ENCODE assay signal across 16 mouse cellular contexts in the genomic region with DNA sequence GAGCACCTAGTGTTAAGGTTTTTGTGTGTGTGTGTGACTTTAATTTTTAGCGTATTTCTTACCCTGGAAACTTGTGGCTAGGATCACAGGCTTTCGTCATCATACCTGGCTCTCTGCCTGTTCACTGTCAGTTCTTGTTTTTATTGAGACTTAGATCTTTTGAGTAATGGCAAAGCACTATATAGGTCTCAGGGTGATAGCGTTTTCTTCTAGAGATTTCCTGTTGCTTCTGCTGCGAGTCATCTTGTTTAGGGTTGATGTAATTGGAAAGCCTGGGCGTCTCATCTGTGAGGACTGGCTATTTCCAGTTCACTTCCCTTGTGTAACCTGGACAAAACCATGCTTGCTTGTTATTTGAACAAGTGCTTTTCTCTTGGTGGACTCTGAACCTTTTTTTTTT. TPM values are rescaled to one million over a fixed set of nuclear protein-coding genes. Genes with fewer than 3 reads are reported as not detected.
DNase-seq lines count a peak whose midpoint lies in the region; ATAC-seq and TF ChIP-seq lines count a peak whose summit lies in the region.
"Had no signal": no experiment of that assay in that cellular context is flagged by ENCODE, and none has a peak within 500 bp of the region (broad histone marks: within the 10 kb centered on the region; RNA-seq: fewer than 3 reads in every experiment).

No protein-coding gene starts in this region.

- no peaks in the 10 kb centered on the region for H3K79me2 ChIP-seq in MEL (ENCODE audit: control insufficient read depth, insufficient read depth, low read length, poor library complexity)

- no peak overlapping the region for H3K4me3 ChIP-seq in limb, embryonic 14.5 days (replicated peaks; ENCODE audit: low read length)
- no peak overlapping the region for H3K4me3 ChIP-seq in limb, embryonic 10.5 days
- no peak overlapping the region for H3K4me3 ChIP-seq in MEL (ENCODE audit: control insufficient read depth in 1 of 2, insufficient read depth in 1 of 2, low read depth in 2 of 2, low read length in 2 of 2)
- no peak overlapping the region for H3K4me3 ChIP-seq in liver, postnatal 0 days (ENCODE audit: low read depth, low read length)
- no peak overlapping the region for H3K4me3 ChIP-seq in neural tube, embryonic 15.5 days (replicated peaks)
- H3K4me3 ChIP-seq: myocyte; stomach, embryonic 15.5 days had no signal

- 73% methylated on average over 5 of the region's 5 CpGs for WGBS in limb, embryonic 14.5 days
- WGBS in limb, embryonic 10.5 days = 91% methylated on average over 5 of the region's 5 CpGs
- WGBS in liver, postnatal 0 days (ENCODE audit: insufficient replicate concordance) = 61% methylated on average over 5 of the region's 5 CpGs
- 83% methylated on average over 5 of the region's 5 CpGs for WGBS in neural tube, embryonic 15.5 days

- no peaks in the 10 kb centered on the region for H3K4me1 ChIP-seq in limb, embryonic 14.5 days (ENCODE audit: control insufficient read depth, insufficient read depth, low read length)
- no peaks in the 10 kb centered on the region for H3K4me1 ChIP-seq in limb, embryonic 10.5 days
- H3K4me1 ChIP-seq in MEL (ENCODE audit: control insufficient read depth in 1 of 2, insufficient read depth in 2 of 2, low read length in 2 of 2) = no peaks in the 10 kb centered on the region; a peak in 1 of 4 replicates
- H3K4me1 ChIP-seq in liver, postnatal 0 days (ENCODE audit: insufficient read depth) = peaks cover 17% of the 10 kb centered on the region
- no peaks in the 10 kb centered on the region; the same call in 1 of the 2 replicates for H3K4me1 ChIP-seq in neural tube, embryonic 15.5 days
- H3K4me1 ChIP-seq: stomach, embryonic 15.5 days had no signal

- H3K27ac ChIP-seq in limb, embryonic 14.5 days (replicated peaks; ENCODE audit: low read depth, low read length) = no peak overlapping the region
- no peak overlapping the region for H3K27ac ChIP-seq in limb, embryonic 10.5 days
- no peak overlapping the region for H3K27ac ChIP-seq in MEL (ENCODE audit: control insufficient read depth, low read depth, low read length)
- H3K27ac ChIP-seq in liver, postnatal 0 days (ENCODE audit: low read depth) = peak overlapping the region; percentile 67
- no peak overlapping the region for H3K27ac ChIP-seq in neural tube, embryonic 15.5 days (replicated peaks)
- H3K27ac ChIP-seq: stomach, embryonic 15.5 days had no signal

- peak; percentile 20 for DNase-seq in limb, embryonic 14.5 days (ENCODE audit: low spot score)
- DNase-seq in limb, embryonic 10.5 days (ENCODE audit: low spot score) = no peak
- peak; percentile 62 for DNase-seq in MEL (ENCODE audit: low read depth, low spot score)
- DNase-seq in adrenal gland, postnatal 14 days = peak; percentile 70
- peak; percentile 33 for DNase-seq in liver, postnatal 0 days
- no peak for DNase-seq in layer of hippocampus, adult 8-10 months (ENCODE audit: low spot score in 2 of 2)
- DNase-seq in gastrocnemius, adult 8-10 months (ENCODE audit: low spot score in 2 of 2) = no peak
- DNase-seq: cerebellum, adult 18-20 months; gastrocnemius, postnatal 25 days; kidney, postnatal 25 days had no signal

- TF ChIP-seq POLR2A in limb, embryonic 14.5 days (IDR thresholded peaks at IDR 0.05; ENCODE audit: borderline replicate concordance, extremely low read depth, insufficient read depth, insufficient read length) = no peak
- TF ChIP-seq POLR2A in MEL (IDR thresholded peaks at IDR 0.05; ENCODE audit: control insufficient read depth in 1 of 2, insufficient read depth in 1 of 2, low read depth in 1 of 2, low read length in 2 of 2, poor library complexity in 1 of 2) = no peak

- H3K9ac ChIP-seq in limb, embryonic 14.5 days (ENCODE audit: low read depth, low read length, severe bottlenecking) = no peak overlapping the region
- no peak overlapping the region for H3K9ac ChIP-seq in MEL (ENCODE audit: control insufficient read depth, low read depth, low read length, poor library complexity, severe bottlenecking)
- no peak overlapping the region for H3K9ac ChIP-seq in liver, postnatal 0 days (replicated peaks)
- no peak overlapping the region for H3K9ac ChIP-seq in neural tube, embryonic 15.5 days (replicated peaks)
- H3K9ac ChIP-seq: stomach, embryonic 15.5 days had no signal

- TF ChIP-seq EP300 in MEL (IDR thresholded peaks at IDR 0.05; ENCODE audit: low read depth in 1 of 2, low read length in 2 of 2) = no peak
- TF ChIP-seq EP300 in liver, postnatal 0 days (IDR thresholded peaks at IDR 0.05; ENCODE audit: low read depth) = no peak

- H3K9me3 ChIP-seq in limb, embryonic 14.5 days (ENCODE audit: control insufficient read depth, low read length) = no peaks in the 10 kb centered on the region
- H3K9me3 ChIP-seq in limb, embryonic 10.5 days (replicated peaks) = no peaks in the 10 kb centered on the region
- no peaks in the 10 kb centered on the region for H3K9me3 ChIP-seq in MEL (replicated peaks; ENCODE audit: insufficient read depth, low read length)
- no peaks in the 10 kb centered on the region for H3K9me3 ChIP-seq in liver, postnatal 0 days (ENCODE audit: low read length)
- H3K9me3 ChIP-seq in neural tube, embryonic 15.5 days (replicated peaks) = no peaks in the 10 kb centered on the region
- H3K9me3 ChIP-seq: stomach, embryonic 15.5 days had no signal

- no peak for TF ChIP-seq RAD21 in MEL (IDR thresholded peaks at IDR 0.05; ENCODE audit: low read depth, low read length)

- TF ChIP-seq CTCF in MEL (IDR thresholded peaks at IDR 0.05 in 2 of 3, conservative IDR thresholded peaks at IDR 0.05 in 1 of 3; ENCODE audit: control insufficient read depth in 1 of 3, insufficient read depth in 1 of 3, low read depth in 2 of 3, low read length in 3 of 3, poor library complexity in 1 of 3, severe bottlenecking in 1 of 3) = no peak
- no peak for TF ChIP-seq CTCF in liver, postnatal 0 days (IDR thresholded peaks at IDR 0.05; ENCODE audit: low read depth)

- no peaks in the 10 kb centered on the region for H3K27me3 ChIP-seq in limb, embryonic 14.5 days (ENCODE audit: control insufficient read depth, insufficient read depth, low read length)
- H3K27me3 ChIP-seq in limb, embryonic 10.5 days (ENCODE audit: low read depth, poor library complexity, severe bottlenecking) = no peaks in the 10 kb centered on the region
- no peaks in the 10 kb centered on the region for H3K27me3 ChIP-seq in MEL (ENCODE audit: control insufficient read depth in 1 of 2, insufficient read depth in 2 of 2, low read length in 2 of 2)
- no peaks in the 10 kb centered on the region for H3K27me3 ChIP-seq in liver, postnatal 0 days (ENCODE audit: insufficient read depth, low read length)
- H3K27me3 ChIP-seq in neural tube, embryonic 15.5 days (replicated peaks) = no peaks in the 10 kb centered on the region
- H3K27me3 ChIP-seq: stomach, embryonic 15.5 days had no signal

- H3K4me2 ChIP-seq in limb, embryonic 14.5 days (replicated peaks; ENCODE audit: low read depth, low read length, severe bottlenecking) = no peak overlapping the region
- H3K4me2 ChIP-seq in liver, postnatal 0 days (ENCODE audit: low read depth, low read length) = peak overlapping the region; percentile 26; the same call in 1 of the 2 replicates
- H3K4me2 ChIP-seq in neural tube, embryonic 15.5 days = no peak overlapping the region
- H3K4me2 ChIP-seq: stomach, embryonic 15.5 days had no signal

- ATAC-seq in limb, embryonic 14.5 days (ENCODE audit: low FRiP score, low read depth) = no peak
- ATAC-seq in liver, postnatal 0 days = peak; percentile 67
- ATAC-seq in neural tube, embryonic 15.5 days (ENCODE audit: low FRiP score) = no peak

- peaks cover 53% of the 10 kb centered on the region for H3K36me3 ChIP-seq in limb, embryonic 14.5 days (ENCODE audit: control insufficient read depth, insufficient read depth, low read length)
- peaks cover 65% of the 10 kb centered on the region for H3K36me3 ChIP-seq in limb, embryonic 10.5 days
- H3K36me3 ChIP-seq in MEL (ENCODE audit: control insufficient read depth in 1 of 2, insufficient read depth in 2 of 2, low read length in 2 of 2) = peaks cover 5 to 24% of the 10 kb centered on the region in 2 experiments
- H3K36me3 ChIP-seq in liver, postnatal 0 days (replicated peaks; ENCODE audit: insufficient read depth, low read length) = peaks cover 50% of the 10 kb centered on the region
- H3K36me3 ChIP-seq in neural tube, embryonic 15.5 days = peaks cover 22% of the 10 kb centered on the region

RNA-seq across cellular contexts. Expression of gene 4931422A03Rik, which starts 13.5 kb away (rescaled TPM):
- polyA plus RNA-seq in limb, embryonic 14.5 days (2012; rRNA removed) = not detected in 2 replicates
- 2.3 and 3.1 TPM in 2 replicates for polyA plus RNA-seq in limb, embryonic 14.5 days (2014; fragmentation: Nextera tagmentation; extraction: Ambion mirVana)
- polyA plus RNA-seq in limb, embryonic 10.5 days (2016; fragmentation: Nextera tagmentation; extraction: Ambion mirVana) = 1.8 and 3.4 TPM in 2 replicates
- total RNA-seq in MEL (2012; rRNA removed) = 0.50 TPM in 1 of 2 replicates, not detected in the other
- polyA plus RNA-seq in MEL (2012; ENCODE audit: insufficient read depth in 1 of 2, insufficient read length in 2 of 2, low read depth in 1 of 2, low replicate concordance in 2 of 2, missing spikeins in 1 of 2) = 1 to 10 TPM in 1 of 2 experiments, not detected in 1; 4.9 TPM
- total RNA-seq in adrenal gland, postnatal 14 days (2021) = not detected in 2 replicates
- 1.0 and 1.5 TPM in 2 replicates for polyA plus RNA-seq in liver, postnatal 0 days (2015; fragmentation: Nextera tagmentation; extraction: Ambion mirVana)
- under 1 TPM in 1 of 4 experiments, not detected in 3; 0.53 TPM for total RNA-seq in layer of hippocampus, adult 8-10 months (2022)
- 2.5 and 3.1 TPM in 2 replicates for polyA plus RNA-seq in neural tube, embryonic 15.5 days (2015; fragmentation: Nextera tagmentation; extraction: Ambion mirVana)
- not detected for total RNA-seq in gastrocnemius, adult 8-10 months (2022)
- total RNA-seq: gastrocnemius, postnatal 25 days; left cerebral cortex, postnatal 14 days had no signal

RNA-seq across cellular contexts. Expression of gene Fbxo3, which starts 14.1 kb away (rescaled TPM):
- 35.9 and 40.1 TPM in 2 replicates for polyA plus RNA-seq in limb, embryonic 14.5 days (2012; rRNA removed)
- 47.6 and 52.0 TPM in 2 replicates for polyA plus RNA-seq in limb, embryonic 14.5 days (2014; fragmentation: Nextera tagmentation; extraction: Ambion mirVana)
- 39.2 and 47.8 TPM in 2 replicates for polyA plus RNA-seq in limb, embryonic 10.5 days (2016; fragmentation: Nextera tagmentation; extraction: Ambion mirVana)
- 30.9 and 32.7 TPM in 2 replicates for total RNA-seq in MEL (2012; rRNA removed)
- polyA plus RNA-seq in MEL (2012; ENCODE audit: insufficient read depth in 1 of 2, insufficient read length in 2 of 2, low read depth in 1 of 2, low replicate concordance in 2 of 2, missing spikeins in 1 of 2) = 10 to 100 TPM; 41.9 to 55.4 TPM
- total RNA-seq in adrenal gland, postnatal 14 days (2021) = 76.7 and 79.6 TPM in 2 replicates
- polyA plus RNA-seq in liver, postnatal 0 days (2015; fragmentation: Nextera tagmentation; extraction: Ambion mirVana) = 41.6 and 41.9 TPM in 2 replicates
- total RNA-seq in layer of hippocampus, adult 8-10 months (2022) = 10 to 100 TPM; 42.1 to 51.9 (median 47.6) TPM
- polyA plus RNA-seq in neural tube, embryonic 15.5 days (2015; fragmentation: Nextera tagmentation; extraction: Ambion mirVana) = 70.0 and 70.9 TPM in 2 replicates
- total RNA-seq in gastrocnemius, adult 8-10 months (2022) = 10 to 100 TPM; 46.4 to 51.8 (median 49.5) TPM

RNA-seq across cellular contexts. Expression of gene Gm10912, which starts 24.0 kb away (rescaled TPM):
- 0.04 and 0.12 TPM in 2 replicates for polyA plus RNA-seq in limb, embryonic 14.5 days (2012; rRNA removed)
- not detected in 2 replicates for polyA plus RNA-seq in limb, embryonic 14.5 days (2014; fragmentation: Nextera tagmentation; extraction: Ambion mirVana)
- not detected in 2 replicates for polyA plus RNA-seq in limb, embryonic 10.5 days (2016; fragmentation: Nextera tagmentation; extraction: Ambion mirVana)
- 0.08 TPM in 1 of 2 replicates, not detected in the other for total RNA-seq in MEL (2012; rRNA removed)
- under 1 TPM in 1 of 2 experiments, not detected in 1; 0.06 TPM for polyA plus RNA-seq in MEL (2012; ENCODE audit: insufficient read depth in 1 of 2, insufficient read length in 2 of 2, low read depth in 1 of 2, low replicate concordance in 2 of 2, missing spikeins in 1 of 2)
- 0.59 TPM in 1 of 2 replicates, not detected in the other for total RNA-seq in adrenal gland, postnatal 14 days (2021)
- polyA plus RNA-seq in liver, postnatal 0 days (2015; fragmentation: Nextera tagmentation; extraction: Ambion mirVana) = 0.11 TPM in 1 of 2 replicates, not detected in the other
- under 1 TPM; 0.28 to 0.81 (median 0.60) TPM for total RNA-seq in layer of hippocampus, adult 8-10 months (2022)
- polyA plus RNA-seq in neural tube, embryonic 15.5 days (2015; fragmentation: Nextera tagmentation; extraction: Ambion mirVana) = not detected in 2 replicates
- total RNA-seq in gastrocnemius, adult 8-10 months (2022) = under 1 TPM; 0.15 to 0.75 (median 0.44) TPM
- polyA plus RNA-seq: forebrain, embryonic 11.5 days; heart, embryonic 16.5 days; myocyte had no signal

RNA-seq across cellular contexts. Expression of gene Gm10799, which starts 26.7 kb away (rescaled TPM):
- polyA plus RNA-seq in limb, embryonic 14.5 days (2012; rRNA removed) = not detected in 2 replicates
- not detected in 2 replicates for polyA plus RNA-seq in limb, embryonic 14.5 days (2014; fragmentation: Nextera tagmentation; extraction: Ambion mirVana)
- polyA plus RNA-seq in limb, embryonic 10.5 days (2016; fragmentation: Nextera tagmentation; extraction: Ambion mirVana) = not detected in 2 replicates
- not detected in 2 replicates for total RNA-seq in MEL (2012; rRNA removed)
- not detected for polyA plus RNA-seq in MEL (2012; ENCODE audit: insufficient read depth in 1 of 2, insufficient read length in 2 of 2, low read depth in 1 of 2, low replicate concordance in 2 of 2, missing spikeins in 1 of 2)
- not detected in 2 replicates for total RNA-seq in adrenal gland, postnatal 14 days (2021)
- not detected in 2 replicates for polyA plus RNA-seq in liver, postnatal 0 days (2015; fragmentation: Nextera tagmentation; extraction: Ambion mirVana)
- not detected for total RNA-seq in layer of hippocampus, adult 8-10 months (2022)
- not detected in 2 replicates for polyA plus RNA-seq in neural tube, embryonic 15.5 days (2015; fragmentation: Nextera tagmentation; extraction: Ambion mirVana)
- not detected for total RNA-seq in gastrocnemius, adult 8-10 months (2022)
- total RNA-seq: gastrocnemius, postnatal 25 days; left cerebral cortex, postnatal 14 days had no signal
- polyA plus RNA-seq: forebrain, embryonic 11.5 days; heart, embryonic 16.5 days; myocyte; stomach, embryonic 15.5 days had no signal

RNA-seq across cellular contexts. Expression of gene Cd59b, which starts 28.0 kb away (rescaled TPM):
- 6.8 and 8.6 TPM in 2 replicates for polyA plus RNA-seq in limb, embryonic 14.5 days (2012; rRNA removed)
- 6.0 and 6.5 TPM in 2 replicates for polyA plus RNA-seq in limb, embryonic 14.5 days (2014; fragmentation: Nextera tagmentation; extraction: Ambion mirVana)
- 3.8 and 5.0 TPM in 2 replicates for polyA plus RNA-seq in limb, embryonic 10.5 days (2016; fragmentation: Nextera tagmentation; extraction: Ambion mirVana)
- not detected in 2 replicates for total RNA-seq in MEL (2012; rRNA removed)
- polyA plus RNA-seq in MEL (2012; ENCODE audit: insufficient read depth in 1 of 2, insufficient read length in 2 of 2, low read depth in 1 of 2, low replicate concordance in 2 of 2, missing spikeins in 1 of 2) = under 1 TPM in 1 of 2 experiments, not detected in 1; 0.38 TPM
- 4.4 and 4.6 TPM in 2 replicates for total RNA-seq in adrenal gland, postnatal 14 days (2021)
- polyA plus RNA-seq in liver, postnatal 0 days (2015; fragmentation: Nextera tagmentation; extraction: Ambion mirVana) = 4.4 and 4.5 TPM in 2 replicates
- total RNA-seq in layer of hippocampus, adult 8-10 months (2022) = 1 to 10 TPM in 2 of 4 experiments, under 1 TPM in 1, not detected in 1; 0.85 to 2.1 (median 1.6) TPM
- 3.8 and 4.2 TPM in 2 replicates for polyA plus RNA-seq in neural tube, embryonic 15.5 days (2015; fragmentation: Nextera tagmentation; extraction: Ambion mirVana)
- 1 to 10 TPM; 1.2 to 2.8 (median 2.1) TPM for total RNA-seq in gastrocnemius, adult 8-10 months (2022)
- polyA plus RNA-seq: myocyte had no signal

Comparison
In these comparisons a context has a peak if more than half of its experiments do, and no peak if none do; other contexts are left out.
1. DNase-seq: peak in limb, embryonic 14.5 days (single experiment), MEL (single experiment), adrenal gland, postnatal 14 days (single experiment) and liver, postnatal 0 days (single experiment); none in limb, embryonic 10.5 days (single experiment), layer of hippocampus, adult 8-10 months (0 of 2) and gastrocnemius, adult 8-10 months (0 of 2).